9 mouse cellular contexts compared by ENCODE assay signal in genomic region chr11:101851042-101851441, GRCm38 (mm10). TPM values are rescaled to one million over a fixed set of nuclear protein-coding genes. Genes with fewer than 3 reads are reported as not detected.
DNase-seq lines count a peak whose midpoint lies in the region; ATAC-seq lines count a peak whose summit lies in the region.
"Had no signal": no experiment of that assay in that cellular context is flagged by ENCODE, and none has a peak within 500 bp of the region (broad histone marks: within the 10 kb centered on the region; RNA-seq: fewer than 3 reads in every experiment).

No protein-coding gene starts in this region.

- H3K36me3 ChIP-seq in neural tube, embryonic 15.5 days = no peaks in the 10 kb centered on the region
- H3K36me3 ChIP-seq: limb, embryonic 13.5 days had no signal

- H3K9me3 ChIP-seq in neural tube, embryonic 15.5 days (replicated peaks) = no peaks in the 10 kb centered on the region
- H3K9me3 ChIP-seq: limb, embryonic 13.5 days had no signal

- no peak overlapping the region for H3K4me2 ChIP-seq in neural tube, embryonic 15.5 days
- H3K4me2 ChIP-seq: limb, embryonic 13.5 days had no signal

- peak; percentile 62 for DNase-seq in adrenal gland, postnatal 10 days
- no peak for DNase-seq in adrenal gland, postnatal 4 days (ENCODE audit: low spot score in 2 of 2)
- DNase-seq in urinary bladder, postnatal 14 days (ENCODE audit: low spot score) = peak; percentile 17
- DNase-seq in urinary bladder, postnatal 36 days (ENCODE audit: low spot score in 2 of 2) = no peak
- DNase-seq in heart, postnatal 10 days = peak; percentile 61 to 65
- no peak for DNase-seq in left cerebral cortex, adult 9 months (ENCODE audit: low spot score in 2 of 2)
- no peak for DNase-seq in left cerebral cortex, postnatal 10 days (ENCODE audit: extremely low spot score in 1 of 2, low spot score in 2 of 2)

- no peak for ATAC-seq in neural tube, embryonic 15.5 days (ENCODE audit: low FRiP score)

- H3K9ac ChIP-seq in neural tube, embryonic 15.5 days (replicated peaks) = no peak overlapping the region
- H3K9ac ChIP-seq: limb, embryonic 13.5 days had no signal

- 81% methylated on average over 7 of the region's 7 CpGs for WGBS in neural tube, embryonic 15.5 days

- intact Hi-C loops in heart, postnatal 10 days (cut with DNase I) = loop anchor here (2.0 kb wide), 1 partner anchor 30 kb away; no protein-coding TSS in a partner anchor
- intact Hi-C loops in left cerebral cortex, postnatal 10 days (cut with DNase I) = no loop called here

- H3K27ac ChIP-seq in neural tube, embryonic 15.5 days (replicated peaks) = no peak overlapping the region
- H3K27ac ChIP-seq: limb, embryonic 13.5 days had no signal

- no peak overlapping the region for H3K4me3 ChIP-seq in neural tube, embryonic 15.5 days (replicated peaks)
- H3K4me3 ChIP-seq: limb, embryonic 13.5 days had no signal

- H3K27me3 ChIP-seq in neural tube, embryonic 15.5 days (replicated peaks) = no peaks in the 10 kb centered on the region
- H3K27me3 ChIP-seq: limb, embryonic 13.5 days had no signal

- H3K4me1 ChIP-seq in neural tube, embryonic 15.5 days = peaks cover 10% of the 10 kb centered on the region

RNA-seq across cellular contexts. Expression of gene Meox1, which starts 43.1 kb away (rescaled TPM):
- 10 to 100 TPM; 10.1 to 11.0 TPM for total RNA-seq in adrenal gland, postnatal 10 days (2021)
- total RNA-seq in adrenal gland, postnatal 4 days (2021) = 1 to 10 TPM; 7.1 to 7.8 TPM
- 10 to 100 TPM; 23.7 to 27.5 TPM for total RNA-seq in heart, postnatal 10 days (2021)
- polyA plus RNA-seq in neural tube, embryonic 15.5 days (2015; fragmentation: Nextera tagmentation; extraction: Ambion mirVana) = 1.3 and 2.0 TPM in 2 replicates
- total RNA-seq in left cerebral cortex, postnatal 10 days (2021) = 1 to 10 TPM; 3.1 to 3.3 TPM

Comparison
In these comparisons a context has a peak if more than half of its experiments do, and no peak if none do; other contexts are left out.
1. DNase-seq: peak in adrenal gland, postnatal 10 days (single experiment), urinary bladder, postnatal 14 days (single experiment) and heart, postnatal 10 days (2 of 2); none in adrenal gland, postnatal 4 days (0 of 2), urinary bladder, postnatal 36 days (0 of 2), left cerebral cortex, adult 9 months (0 of 2) and left cerebral cortex, postnatal 10 days (0 of 2).